Mouse (Mus musculus): ENCODE results near the gene Unc13c. TPM values are rescaled to one million over a fixed set of nuclear protein-coding genes. Genes with fewer than 3 reads are reported as not detected.

Gene Unc13c
- polyA plus RNA-seq, 1 experiment = 0.01 TPM

- no peaks in the 10 kb centered on the region for H3K4me1 ChIP-seq (ENCODE audit: control insufficient read depth, insufficient read depth, insufficient read length, low read length)
- 87% methylated on average over 9 of the region's 9 CpGs for WGBS
- no peaks in the 10 kb centered on the region for H3K27me3 ChIP-seq (ENCODE audit: control insufficient read depth, insufficient read depth, low read length)
- TF ChIP-seq CTCF (IDR thresholded peaks at IDR 0.05; ENCODE audit: extremely low read depth, insufficient read length, insufficient replicate concordance, low read depth, low read length) = no peak
- TF ChIP-seq POLR2A (IDR thresholded peaks at IDR 0.05; ENCODE audit: low read depth, low read length) = no peak
- no peak overlapping the region for H3K27ac ChIP-seq (ENCODE audit: insufficient read depth, low read depth, low read length)
- no peaks in the 10 kb centered on the region for H3K36me3 ChIP-seq (ENCODE audit: control insufficient read depth, insufficient read depth, low read length)
- no peak overlapping the region for H3K4me3 ChIP-seq (ENCODE audit: low read depth, low read length)
These were observed 36.8 kb downstream of the Unc13c start for GRCm38 (mm10) chr9:73931988-73932387.

- H3K27ac ChIP-seq (ENCODE audit: insufficient read depth, low read depth, low read length) = no peak overlapping the region
- WGBS = 66% methylated on average over 2 of the region's 2 CpGs
- H3K27me3 ChIP-seq (ENCODE audit: control insufficient read depth, insufficient read depth, low read length) = no peaks in the 10 kb centered on the region
- no peaks in the 10 kb centered on the region for H3K4me1 ChIP-seq (ENCODE audit: control insufficient read depth, insufficient read depth, insufficient read length, low read length)
- no peaks in the 10 kb centered on the region for H3K36me3 ChIP-seq (ENCODE audit: control insufficient read depth, insufficient read depth, low read length)
- H3K4me3 ChIP-seq (ENCODE audit: low read depth, low read length) = no peak overlapping the region
- TF ChIP-seq CTCF (IDR thresholded peaks at IDR 0.05; ENCODE audit: extremely low read depth, insufficient read length, insufficient replicate concordance, low read depth, low read length) (no peak), POLR2A (IDR thresholded peaks at IDR 0.05; ENCODE audit: low read depth, low read length) (no peak)
These were observed 41.5 kb downstream of the Unc13c start for GRCm38 (mm10) chr9:73927276-73927675.

DNA sequence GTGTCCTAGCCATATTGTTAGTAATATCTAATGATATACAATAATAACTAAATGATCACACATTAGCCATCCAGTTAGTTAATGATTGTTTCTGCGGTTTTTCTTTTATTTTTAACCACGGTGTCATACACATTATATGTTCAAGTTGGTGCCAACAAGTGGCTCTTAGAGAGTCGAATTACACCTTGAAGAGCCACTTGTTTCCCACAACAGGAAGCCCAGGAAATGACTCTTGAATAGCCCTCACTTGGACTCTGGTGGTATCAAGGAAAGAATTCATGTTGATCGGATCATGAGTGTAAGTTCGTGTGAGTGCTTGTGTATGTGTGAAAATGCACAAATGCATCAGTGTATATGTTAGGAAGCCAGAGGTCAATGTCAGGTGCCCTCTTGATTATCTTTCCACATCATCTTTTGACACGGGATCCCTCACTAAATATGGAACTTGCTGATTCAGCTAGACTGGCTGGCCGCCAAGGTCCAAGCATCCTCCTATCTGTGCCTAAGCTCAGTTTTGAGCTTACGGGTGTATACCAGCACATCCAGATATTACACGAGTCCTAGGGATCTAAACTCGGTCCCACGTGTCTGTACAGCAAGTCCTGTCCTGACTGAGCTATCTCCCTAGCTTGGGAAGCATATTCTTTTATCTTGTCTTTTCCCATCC is 46.2 kb downstream of the Unc13c start:
- 70% methylated on average over 11 of the region's 11 CpGs for WGBS
- TF ChIP-seq POLR2A (IDR thresholded peaks at IDR 0.05; ENCODE audit: low read depth, low read length) = no peak
- no peak for TF ChIP-seq CTCF (IDR thresholded peaks at IDR 0.05; ENCODE audit: extremely low read depth, insufficient read length, insufficient replicate concordance, low read depth, low read length)

GRCm38 (mm10) chr9:73905959-73906358 is 62.8 kb downstream of the Unc13c start:
- H3K27me3 ChIP-seq (ENCODE audit: control insufficient read depth, insufficient read depth, low read length) = no peaks in the 10 kb centered on the region
- H3K4me3 ChIP-seq (ENCODE audit: low read depth, low read length) = no peak overlapping the region
- WGBS = 52% methylated on average over 4 of the region's 4 CpGs
- H3K4me1 ChIP-seq (ENCODE audit: control insufficient read depth, insufficient read depth, insufficient read length, low read length) = no peaks in the 10 kb centered on the region
- no peaks in the 10 kb centered on the region for H3K36me3 ChIP-seq (ENCODE audit: control insufficient read depth, insufficient read depth, low read length)
- TF ChIP-seq POLR2A (IDR thresholded peaks at IDR 0.05; ENCODE audit: low read depth, low read length) (no peak), CTCF (IDR thresholded peaks at IDR 0.05; ENCODE audit: extremely low read depth, insufficient read length, insufficient replicate concordance, low read depth, low read length) (no peak)
- no peak overlapping the region for H3K27ac ChIP-seq (ENCODE audit: insufficient read depth, low read depth, low read length)

More for the DNA sequence above, 46.2 kb downstream of the Unc13c start:
- Histone ChIP-seq H3K27ac (ENCODE audit: insufficient read depth, low read depth, low read length) (no peak overlapping the region), H3K4me1 (ENCODE audit: control insufficient read depth, insufficient read depth, insufficient read length, low read length) (no peaks in the 10 kb centered on the region), H3K4me3 (ENCODE audit: low read depth, low read length) (no peak overlapping the region), H3K27me3 (ENCODE audit: control insufficient read depth, insufficient read depth, low read length) (no peaks in the 10 kb centered on the region), H3K36me3 (ENCODE audit: control insufficient read depth, insufficient read depth, low read length) (no peaks in the 10 kb centered on the region)

DNA sequence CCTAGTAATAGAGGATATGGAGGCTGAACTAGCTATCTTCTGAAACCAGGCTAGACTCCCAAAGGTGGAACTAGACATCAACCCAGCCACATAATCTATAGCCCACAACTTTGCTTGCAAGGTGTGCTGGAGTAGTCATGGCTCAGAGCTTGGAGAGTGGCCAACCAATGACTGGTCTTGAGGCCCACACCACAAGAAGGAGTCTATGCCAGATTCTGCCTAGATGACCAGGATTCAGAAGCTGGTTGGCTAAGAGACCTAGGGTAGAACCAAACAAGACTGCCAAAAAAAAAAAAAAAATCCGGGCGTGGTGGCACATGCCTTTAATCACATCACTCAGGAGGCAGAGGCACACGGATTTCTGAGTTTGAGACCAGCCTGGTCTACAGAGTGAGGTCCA is 70.2 kb downstream of the Unc13c start:
- WGBS = 64% methylated on average over 3 of the region's 3 CpGs
- no peak overlapping the region for H3K4me3 ChIP-seq (ENCODE audit: low read depth, low read length)
- H3K27ac ChIP-seq (ENCODE audit: insufficient read depth, low read depth, low read length) = no peak overlapping the region
- H3K27me3 ChIP-seq (ENCODE audit: control insufficient read depth, insufficient read depth, low read length) = no peaks in the 10 kb centered on the region
- no peaks in the 10 kb centered on the region for H3K4me1 ChIP-seq (ENCODE audit: control insufficient read depth, insufficient read depth, insufficient read length, low read length)
- H3K36me3 ChIP-seq (ENCODE audit: control insufficient read depth, insufficient read depth, low read length) = no peaks in the 10 kb centered on the region
- TF ChIP-seq POLR2A (IDR thresholded peaks at IDR 0.05; ENCODE audit: low read depth, low read length) (no peak), CTCF (IDR thresholded peaks at IDR 0.05; ENCODE audit: extremely low read depth, insufficient read length, insufficient replicate concordance, low read depth, low read length) (no peak)

DNA sequence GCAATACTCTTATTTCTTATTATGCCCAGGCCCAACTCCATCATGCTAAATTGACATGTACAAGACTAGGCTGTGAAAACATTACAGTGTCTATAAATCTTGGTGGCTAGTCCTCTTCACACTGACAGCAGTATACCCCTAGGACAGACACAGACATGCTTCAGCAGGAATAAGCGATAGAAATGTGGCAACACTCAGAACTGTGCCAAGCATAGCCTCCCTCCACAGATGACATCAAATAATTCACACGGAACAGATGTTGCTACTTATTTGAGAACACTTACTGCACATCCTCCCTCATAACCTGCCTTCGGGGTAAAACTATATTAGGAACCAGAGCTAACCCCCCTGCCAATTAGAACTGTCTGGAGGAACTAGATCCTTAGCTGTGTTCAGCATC is 72.6 kb downstream of the Unc13c start:
- 85% methylated on average over 3 of the region's 3 CpGs for WGBS
- no peak for TF ChIP-seq CTCF (IDR thresholded peaks at IDR 0.05; ENCODE audit: extremely low read depth, insufficient read length, insufficient replicate concordance, low read depth, low read length)
- H3K4me3 ChIP-seq (ENCODE audit: low read depth, low read length) = no peak overlapping the region
- H3K4me1 ChIP-seq (ENCODE audit: control insufficient read depth, insufficient read depth, insufficient read length, low read length) = no peaks in the 10 kb centered on the region
- no peaks in the 10 kb centered on the region for H3K27me3 ChIP-seq (ENCODE audit: control insufficient read depth, insufficient read depth, low read length)
- no peak overlapping the region for H3K27ac ChIP-seq (ENCODE audit: insufficient read depth, low read depth, low read length)
- no peaks in the 10 kb centered on the region for H3K36me3 ChIP-seq (ENCODE audit: control insufficient read depth, insufficient read depth, low read length)

DNA sequence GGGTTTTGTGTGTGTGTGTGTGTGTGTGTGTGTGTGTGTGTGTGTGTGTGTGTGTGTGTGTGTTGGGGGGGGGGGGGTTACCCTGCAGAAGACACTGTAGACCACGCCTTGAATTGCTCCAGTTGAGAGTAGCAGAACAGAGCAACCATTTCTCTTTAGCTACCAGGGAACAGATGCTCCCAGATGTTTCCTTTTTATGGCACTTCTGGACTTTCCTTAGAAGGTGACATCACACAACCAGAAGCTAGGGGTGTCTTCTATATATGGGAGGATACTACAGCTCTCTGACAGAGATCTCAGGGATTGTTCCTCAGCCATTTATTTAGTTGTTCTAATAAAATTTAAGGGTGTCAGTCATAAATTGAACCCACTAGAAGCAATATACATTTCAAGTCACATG is 85.2 kb downstream of the Unc13c start:
- H3K4me1 ChIP-seq (ENCODE audit: control insufficient read depth, insufficient read depth, insufficient read length, low read length) = no peaks in the 10 kb centered on the region
- no peaks in the 10 kb centered on the region for H3K36me3 ChIP-seq (ENCODE audit: control insufficient read depth, insufficient read depth, low read length)
- H3K27me3 ChIP-seq (ENCODE audit: control insufficient read depth, insufficient read depth, low read length) = no peaks in the 10 kb centered on the region
- H3K4me3 ChIP-seq (ENCODE audit: low read depth, low read length) = no peak overlapping the region
- 50% methylated on average over 1 of the region's 1 CpGs for WGBS
- no peak overlapping the region for H3K27ac ChIP-seq (ENCODE audit: insufficient read depth, low read depth, low read length)
- TF ChIP-seq POLR2A (IDR thresholded peaks at IDR 0.05; ENCODE audit: low read depth, low read length) (no peak), CTCF (IDR thresholded peaks at IDR 0.05; ENCODE audit: extremely low read depth, insufficient read length, insufficient replicate concordance, low read depth, low read length) (no peak)

Measured in small intestine, adult 2 months (tissue).